Mouse (Mus musculus) heart, embryonic 11.5 days (tissue): ENCODE results near the gene Wnt7a. TPM values are rescaled to one million over a fixed set of nuclear protein-coding genes. Genes with fewer than 3 reads are reported as not detected.

ENCODE experiments used
- ATAC-seq: fragments of 200-750 bp; cut with Nextera tagmentation; replicated peaks from 2 replicates; pipeline ENCODE4 v1.8.0; 2017; ENCODE audit warnings: moderate library complexity; ENCODE audit not compliant: insufficient number of reproducible peaks, low FRiP score, low TSS enrichment
- H3K27ac ChIP-seq: fragments of 300-500 bp; sonication (generic); 2 replicates; pipeline ENCODE4 v1.5.1; 2014; ENCODE audit warnings: mild to moderate bottlenecking, low read depth, low read length
- H3K27me3 ChIP-seq: fragments of 300-500 bp; sonication (generic); 2 replicates; pipeline ENCODE4 v1.6.1; 2014; ENCODE audit warnings: mild to moderate bottlenecking, low read length, mixed read lengths; ENCODE audit not compliant: control insufficient read depth, insufficient read depth
- H3K36me3 ChIP-seq: fragments of 300-500 bp; sonication (generic); 2 replicates; pipeline ENCODE4 v1.6.1; 2014; ENCODE audit warnings: mild to moderate bottlenecking, low read length, moderate library complexity, mixed read lengths; ENCODE audit not compliant: control insufficient read depth, insufficient read depth
- H3K4me1 ChIP-seq: fragments of 300-500 bp; sonication (generic); 2 replicates; pipeline ENCODE4 v1.6.1; 2014; ENCODE audit warnings: low read length; ENCODE audit not compliant: control insufficient read depth, insufficient read depth
- H3K4me2 ChIP-seq: fragments of 300-500 bp; sonication (generic); 2 replicates; pipeline ENCODE4 v1.6.1; 2014; ENCODE audit warnings: mild to moderate bottlenecking, moderate library complexity
- H3K4me3 ChIP-seq: fragments of 300-500 bp; sonication (generic); 2 replicates; pipeline ENCODE4 v1.5.1; 2014; ENCODE audit warnings: low read depth, low read length
- H3K9ac ChIP-seq: fragments of 300-500 bp; sonication (generic); 2 replicates; pipeline ENCODE4 v1.6.1; 2014; ENCODE audit warnings: mild to moderate bottlenecking, low read depth, low read length, moderate library complexity
- H3K9me3 ChIP-seq: fragments of 300-500 bp; sonication (generic); replicated peaks from 2 replicates; pipeline ENCODE4 v1.6.1; 2016; ENCODE audit warnings: low read length; ENCODE audit not compliant: control insufficient read depth
- WGBS: fragments of 180-500 bp; shearing (Covaris S2); extraction: QIAGEN DNeasy Blood & Tissue Kit; methylation state at CpG from one replicate; pipeline ENCODE4 v1.1.7; 2014; ENCODE audit not compliant: insufficient replicate concordance; 5-methylcytosine and 5-hydroxymethylcytosine counted together
- polyA plus RNA-seq: library from polyadenylated mRNA; unstranded; fragments of >200 nt; fragmentation: Nextera tagmentation; extraction: Ambion mirVana; gene quantifications from 2 replicates; pipeline ENCODE4 v1.2.1, GENCODE M21; 2014

The Wnt7a gene
- polyA plus RNA-seq, 1 experiment from 2014 or later, result 0.11 TPM

DNA sequence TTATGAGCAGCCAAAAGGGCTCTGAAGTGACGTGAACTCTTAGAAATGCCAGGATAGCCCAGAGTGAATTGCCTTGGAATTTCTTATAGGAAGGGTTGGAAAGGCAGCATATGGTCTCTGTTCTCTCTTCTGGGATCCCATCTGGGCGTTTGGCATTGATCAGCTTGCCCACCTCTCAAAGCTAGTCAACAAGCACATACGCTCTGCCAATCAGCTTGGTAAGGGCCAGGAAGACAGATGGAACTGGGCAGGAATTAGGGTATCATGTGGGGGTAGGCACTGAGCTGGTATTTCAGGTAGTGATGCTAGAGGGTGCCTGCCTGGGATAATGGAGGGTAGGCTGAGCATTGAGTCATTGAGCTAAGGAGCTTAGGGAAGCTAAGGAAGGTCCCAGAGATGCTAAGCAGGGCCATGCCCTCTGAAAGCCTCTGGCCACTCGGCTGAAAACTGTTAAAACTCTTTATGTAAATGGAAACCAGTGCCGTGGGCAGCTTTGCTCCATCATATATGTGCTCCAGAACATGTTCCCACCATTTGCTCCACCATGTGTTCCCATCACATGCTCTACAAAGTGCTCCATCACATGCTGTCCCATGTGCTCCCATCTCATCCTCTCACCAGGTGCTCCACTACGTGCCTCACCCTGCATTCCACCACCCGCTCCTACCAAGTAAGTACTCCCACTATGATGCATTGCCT lies 51.3 kb downstream of the Wnt7a start:
- Histone ChIP-seq H3K9me3 (no peaks in the 10 kb centered on the region), H3K4me1 (no peaks in the 10 kb centered on the region), H3K27ac (no peak overlapping the region), H3K36me3 (no peaks in the 10 kb centered on the region), H3K4me2 (no peak overlapping the region), H3K27me3 (peaks cover 7% of the 10 kb centered on the region), H3K9ac (no peak overlapping the region), H3K4me3 (no peak overlapping the region)
- 80% methylated on average over 7 of the region's 7 CpGs for WGBS
- no peak for ATAC-seq

DNA sequence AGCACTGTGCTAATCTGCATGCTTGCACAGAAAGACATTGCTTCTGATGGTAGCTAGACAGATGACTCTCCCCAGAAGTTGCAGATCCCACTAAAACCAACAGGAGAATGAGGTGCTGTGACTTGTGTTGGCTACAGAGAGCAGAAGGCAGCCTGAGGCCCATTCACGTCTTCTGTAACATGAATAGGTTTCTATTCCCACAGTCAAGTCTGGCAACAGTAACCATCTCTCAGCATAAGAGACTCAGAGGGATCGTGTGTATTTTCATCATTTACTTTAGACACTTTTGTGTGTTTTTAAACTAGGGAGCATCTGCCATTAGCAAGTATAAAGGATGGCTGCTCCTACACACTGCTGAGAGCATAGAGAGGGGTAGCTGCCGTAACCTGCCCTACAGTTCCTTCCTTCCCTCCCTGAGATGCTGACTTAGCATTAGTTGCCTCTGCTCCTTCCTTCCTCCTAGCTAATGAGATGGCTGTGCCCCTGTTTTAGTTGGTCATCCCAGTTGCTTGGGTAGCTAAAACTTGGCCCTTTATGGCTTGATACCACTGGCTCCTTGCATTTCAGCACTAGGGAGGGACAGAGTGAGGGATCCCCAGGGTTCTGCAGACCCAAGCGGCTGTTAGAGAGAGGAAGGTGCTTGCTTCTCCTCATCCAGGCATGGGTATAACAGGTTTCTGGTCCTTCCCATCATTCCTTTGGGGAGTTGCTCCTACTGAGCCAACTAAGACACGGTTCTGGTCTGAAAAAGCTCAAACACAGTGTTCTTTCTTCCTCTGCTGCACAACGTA lies 52.1 kb downstream of the Wnt7a start:
- ATAC-seq, result no peak
- no peaks in the 10 kb centered on the region for H3K9me3 ChIP-seq
- no peak overlapping the region for H3K4me2 ChIP-seq
- H3K36me3 ChIP-seq, result no peaks in the 10 kb centered on the region
- no peak overlapping the region for H3K4me3 ChIP-seq
- H3K27me3 ChIP-seq, result peaks cover 7% of the 10 kb centered on the region
- no peak overlapping the region for H3K27ac ChIP-seq
- 72% methylated on average over 6 of the region's 6 CpGs for WGBS
- H3K9ac ChIP-seq, result no peak overlapping the region
- no peaks in the 10 kb centered on the region for H3K4me1 ChIP-seq

DNA sequence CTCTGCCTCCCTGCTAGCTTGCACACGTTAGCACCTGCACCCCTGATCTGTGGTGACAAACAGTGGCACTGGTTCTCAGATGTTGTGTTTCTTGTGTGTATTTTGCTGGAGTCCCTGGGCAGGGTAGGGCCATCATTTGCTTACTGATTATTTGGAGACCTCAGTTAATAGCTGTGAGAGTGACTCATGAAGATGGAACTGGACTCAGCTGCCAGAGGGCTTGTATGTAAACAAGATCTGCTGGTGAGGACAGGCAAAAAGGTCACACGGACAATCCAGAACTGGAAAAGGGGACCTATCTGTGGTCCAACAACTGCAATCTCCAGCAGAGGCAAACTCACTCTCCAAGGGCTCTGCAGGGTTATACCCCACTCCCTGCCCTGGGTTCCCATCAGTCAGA lies 52.8 kb downstream of the Wnt7a start:
- Histone ChIP-seq H3K4me3 (no peak overlapping the region), H3K36me3 (no peaks in the 10 kb centered on the region), H3K9ac (no peak overlapping the region), H3K27ac (no peak overlapping the region), H3K4me1 (no peaks in the 10 kb centered on the region), H3K4me2 (no peak overlapping the region), H3K9me3 (no peaks in the 10 kb centered on the region), H3K27me3 (peaks cover 7% of the 10 kb centered on the region)
- no peak for ATAC-seq
- 66% methylated on average over 2 of the region's 2 CpGs for WGBS

DNA sequence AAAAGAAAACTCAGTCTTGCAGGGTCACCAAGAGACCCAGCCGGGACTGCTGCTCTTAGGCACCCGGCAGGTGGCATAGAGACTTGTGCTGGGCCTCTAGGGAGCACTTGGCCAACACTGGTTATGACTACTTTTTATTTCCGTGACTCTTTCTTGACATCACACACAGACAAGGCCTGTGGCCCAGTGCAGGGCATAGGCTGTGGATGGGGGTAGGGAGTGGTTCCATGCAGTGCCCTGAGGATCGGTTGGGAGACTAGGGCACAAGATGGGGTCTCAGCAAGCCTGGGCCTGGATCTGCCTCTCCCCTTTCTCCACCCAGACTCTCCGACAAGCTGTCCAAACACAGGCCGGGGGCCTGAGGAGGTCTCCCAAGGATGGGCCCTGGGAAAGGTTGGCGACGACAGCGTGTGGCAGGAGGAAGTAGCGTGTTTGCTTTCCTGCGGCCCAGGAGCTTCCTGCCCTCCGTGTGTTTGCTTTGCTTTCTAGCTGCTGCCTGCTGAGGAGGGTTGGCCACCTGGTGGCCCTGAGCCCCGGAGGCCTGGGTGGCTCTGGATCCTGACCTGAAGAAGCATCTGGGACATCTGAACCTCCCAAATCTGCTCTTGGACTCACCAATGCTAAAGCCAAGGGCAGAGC lies 53.8 kb downstream of the Wnt7a start:
- Histone ChIP-seq H3K9ac (no peak overlapping the region), H3K27ac (no peak overlapping the region), H3K27me3 (peaks cover 7% of the 10 kb centered on the region), H3K36me3 (no peaks in the 10 kb centered on the region), H3K4me2 (no peak overlapping the region), H3K9me3 (no peaks in the 10 kb centered on the region), H3K4me3 (no peak overlapping the region), H3K4me1 (no peaks in the 10 kb centered on the region)
- WGBS, result 48% methylated on average over 13 of the region's 13 CpGs
- ATAC-seq, result no peak

DNA sequence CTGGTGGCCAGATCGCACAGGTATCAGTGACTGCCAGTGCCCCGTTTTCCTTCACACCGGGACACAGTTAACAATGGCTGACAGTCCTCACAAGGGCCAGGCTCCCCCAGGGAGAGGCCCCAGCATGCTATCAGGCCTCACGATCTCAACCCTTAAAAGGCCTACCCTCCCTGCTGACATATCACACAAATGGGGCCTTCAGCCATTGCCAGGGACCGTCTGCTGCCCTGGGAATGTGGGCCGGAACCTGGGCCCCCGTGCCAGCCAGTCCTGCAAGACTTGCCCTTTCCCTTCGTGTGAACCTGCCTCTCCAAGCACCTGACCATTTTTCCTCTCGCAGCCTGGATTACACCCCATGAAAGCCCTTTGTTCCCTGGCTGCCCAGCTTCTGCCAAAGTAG lies 61.5 kb downstream of the Wnt7a start:
- H3K27me3 ChIP-seq, result peaks cover 31% of the 10 kb centered on the region
- 29% methylated on average over 9 of the region's 9 CpGs for WGBS

DNA sequence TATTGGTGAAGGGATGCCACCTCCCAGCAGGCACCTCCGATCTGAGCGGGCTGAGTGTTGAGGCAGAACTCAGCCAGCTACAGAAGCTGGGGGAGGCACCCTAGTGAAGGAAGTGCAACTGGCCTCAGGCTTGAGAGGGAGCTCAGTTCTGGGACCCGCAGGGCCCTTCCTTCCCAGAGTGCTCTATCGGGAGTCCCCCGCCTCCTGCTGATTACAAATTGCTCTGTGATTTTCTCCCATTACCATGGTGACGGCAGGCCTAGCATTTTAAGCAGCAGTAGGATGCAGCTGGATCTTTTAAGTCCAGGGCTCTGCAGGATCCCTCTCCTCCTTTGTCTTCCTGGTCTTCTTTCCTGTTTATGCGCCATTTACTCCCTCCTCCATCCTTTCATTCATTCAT lies 63.4 kb downstream of the Wnt7a start:
- no peak for ATAC-seq
- no peaks in the 10 kb centered on the region for H3K4me1 ChIP-seq
- H3K9ac ChIP-seq, result no peak overlapping the region
- 22% methylated on average over 7 of the region's 7 CpGs for WGBS
- no peak overlapping the region for H3K27ac ChIP-seq
- no peaks in the 10 kb centered on the region for H3K36me3 ChIP-seq
- H3K27me3 ChIP-seq, result peaks cover 31% of the 10 kb centered on the region
- no peak overlapping the region for H3K4me2 ChIP-seq
- no peak overlapping the region for H3K4me3 ChIP-seq
- H3K9me3 ChIP-seq, result no peaks in the 10 kb centered on the region

More for the DNA sequence above, 61.5 kb downstream of the Wnt7a start:
- no peak for ATAC-seq
- Histone ChIP-seq H3K9me3 (no peaks in the 10 kb centered on the region), H3K4me1 (no peaks in the 10 kb centered on the region), H3K27ac (no peak overlapping the region), H3K4me3 (no peak overlapping the region), H3K4me2 (no peak overlapping the region), H3K9ac (no peak overlapping the region), H3K36me3 (no peaks in the 10 kb centered on the region)

DNA sequence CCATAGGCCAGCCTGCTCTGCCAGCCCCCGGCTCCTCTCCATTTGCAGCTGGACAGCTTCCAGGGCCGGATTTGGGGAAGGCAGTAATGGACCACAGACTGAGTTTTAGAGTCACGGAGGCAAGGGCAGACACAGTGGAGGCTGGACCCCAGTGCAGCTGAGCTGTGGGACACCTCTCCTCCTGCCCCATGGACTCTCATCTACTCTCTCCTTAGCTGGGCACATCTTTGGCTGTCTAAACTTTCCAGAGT lies 64.3 kb downstream of the Wnt7a start:
- Histone ChIP-seq H3K4me3 (no peak overlapping the region), H3K4me1 (no peaks in the 10 kb centered on the region), H3K4me2 (no peak overlapping the region), H3K9me3 (no peaks in the 10 kb centered on the region), H3K9ac (no peak overlapping the region), H3K27me3 (peaks cover 31% of the 10 kb centered on the region), H3K27ac (no peak overlapping the region), H3K36me3 (no peaks in the 10 kb centered on the region)
- 48% methylated on average over 3 of the region's 3 CpGs for WGBS
- ATAC-seq, result no peak

DNA sequence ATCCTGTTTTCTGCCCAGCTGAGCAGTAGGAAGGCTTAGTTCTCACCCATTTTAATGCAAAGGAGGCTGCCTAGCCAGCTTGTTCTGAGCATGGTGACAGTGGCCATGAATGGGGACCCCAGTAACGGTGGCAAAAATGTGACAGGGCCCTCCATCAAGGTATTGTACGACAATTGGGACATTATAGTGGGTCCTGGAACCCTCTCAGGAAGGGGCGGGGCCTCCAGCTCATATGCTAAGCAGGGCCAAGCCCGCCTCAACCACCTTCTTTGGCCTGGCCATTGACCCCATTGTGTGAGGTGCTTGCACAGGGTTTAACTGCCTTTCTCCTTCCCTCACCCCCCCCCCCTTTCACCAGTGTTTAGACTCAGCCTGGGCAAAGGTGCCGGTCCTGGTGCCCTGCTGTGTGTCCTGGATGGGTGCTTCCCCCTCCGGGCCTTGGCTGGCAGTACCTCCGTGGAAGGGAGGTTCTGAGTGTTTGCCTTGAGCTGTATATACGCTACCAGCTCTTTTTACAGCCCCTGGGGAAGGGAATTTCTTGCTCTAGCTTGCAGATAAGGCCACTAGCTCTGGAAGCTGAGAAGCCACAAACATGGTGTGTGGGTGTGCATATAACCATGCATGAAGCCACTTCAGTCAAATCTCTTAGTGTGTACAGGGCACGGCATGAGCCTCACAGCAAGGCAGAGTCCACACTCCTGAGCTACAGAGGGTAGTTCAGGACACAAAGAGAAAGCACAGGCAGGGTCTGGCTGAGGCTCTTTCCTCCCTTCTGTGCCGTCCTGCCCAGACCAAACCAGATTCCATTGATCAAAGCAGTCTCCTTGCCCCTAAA lies 64.9 kb downstream of the Wnt7a start:
- ATAC-seq, result no peak
- WGBS, result 42% methylated on average over 10 of the region's 10 CpGs
- no peaks in the 10 kb centered on the region for H3K4me1 ChIP-seq
- H3K9me3 ChIP-seq, result no peaks in the 10 kb centered on the region
- no peak overlapping the region for H3K4me2 ChIP-seq
- H3K36me3 ChIP-seq, result no peaks in the 10 kb centered on the region
- peaks cover 31% of the 10 kb centered on the region for H3K27me3 ChIP-seq
- H3K27ac ChIP-seq, result no peak overlapping the region
- no peak overlapping the region for H3K4me3 ChIP-seq
- H3K9ac ChIP-seq, result no peak overlapping the region
